Mouse (Mus musculus): ENCODE results near the gene Zbed3. TPM values are rescaled to one million over a fixed set of nuclear protein-coding genes. Genes with fewer than 3 reads are reported as not detected.

Zbed3 gene
- polyA plus RNA-seq, 1 experiment = 24.2 TPM

GRCm38 (mm10) chr13:95325080-95325906 is 1.9 kb downstream of the Zbed3 start:
- H3K4me3 ChIP-seq (ENCODE audit: insufficient read depth, low read depth, low read length) = peak overlapping the region; percentile 97
- peaks cover 9% of the 10 kb centered on the region; the same call in 1 of the 2 replicates for H3K4me1 ChIP-seq (ENCODE audit: control insufficient read depth, insufficient read depth, insufficient read length, low read length)
- H3K27ac ChIP-seq (replicated peaks; ENCODE audit: low read depth, low read length) = peak overlapping the region; percentile 83

- Histone ChIP-seq H3K4me3 (ENCODE audit: insufficient read depth, low read depth, low read length) (peak overlapping the region; percentile 97), H3K27ac (replicated peaks; ENCODE audit: low read depth, low read length) (peak overlapping the region; percentile 83; the same call in 1 of the 2 replicates), H3K4me1 (ENCODE audit: control insufficient read depth, insufficient read depth, insufficient read length, low read length) (peaks cover 9% of the 10 kb centered on the region; the same call in 1 of the 2 replicates)
These were observed 2.6 kb downstream of the Zbed3 start for GRCm38 (mm10) chr13:95325907-95326550.

GRCm38 (mm10) chr13:95326611-95327344 is 3.4 kb downstream of the Zbed3 start:
- Histone ChIP-seq H3K4me1 (ENCODE audit: control insufficient read depth, insufficient read depth, insufficient read length, low read length) (peaks cover 9% of the 10 kb centered on the region; the same call in 1 of the 2 replicates), H3K4me3 (ENCODE audit: insufficient read depth, low read depth, low read length) (peak overlapping the region; percentile 42), H3K27ac (replicated peaks; ENCODE audit: low read depth, low read length) (no peak overlapping the region)

GRCm38 (mm10) chr13:95327345-95327741 is 3.9 kb downstream of the Zbed3 start:
- peak overlapping the region; percentile 42 for H3K4me3 ChIP-seq (ENCODE audit: insufficient read depth, low read depth, low read length)
- H3K4me1 ChIP-seq (ENCODE audit: control insufficient read depth, insufficient read depth, insufficient read length, low read length) = peaks cover 9% of the 10 kb centered on the region; the same call in 1 of the 2 replicates
- no peak overlapping the region for H3K27ac ChIP-seq (replicated peaks; ENCODE audit: low read depth, low read length)

- Histone ChIP-seq H3K4me1 (ENCODE audit: control insufficient read depth, insufficient read depth, insufficient read length, low read length) (peaks cover 9% of the 10 kb centered on the region; the same call in 1 of the 2 replicates), H3K27ac (replicated peaks; ENCODE audit: low read depth, low read length) (no peak overlapping the region), H3K4me3 (ENCODE audit: insufficient read depth, low read depth, low read length) (no peak overlapping the region)
These were observed 5.4 kb downstream of the Zbed3 start for GRCm38 (mm10) chr13:95328767-95329166.

- Histone ChIP-seq H3K4me3 (ENCODE audit: insufficient read depth, low read depth, low read length) (no peak overlapping the region), H3K4me1 (ENCODE audit: control insufficient read depth, insufficient read depth, insufficient read length, low read length) (peaks cover 9% of the 10 kb centered on the region; the same call in 1 of the 2 replicates), H3K27ac (replicated peaks; ENCODE audit: low read depth, low read length) (no peak overlapping the region)
These were observed 7.1 kb downstream of the Zbed3 start for GRCm38 (mm10) chr13:95330507-95330906.

- H3K4me3 ChIP-seq (ENCODE audit: insufficient read depth, low read depth, low read length) = no peak overlapping the region
- no peak overlapping the region for H3K27ac ChIP-seq (replicated peaks; ENCODE audit: low read depth, low read length)
- H3K4me1 ChIP-seq (ENCODE audit: control insufficient read depth, insufficient read depth, insufficient read length, low read length) = peaks cover 2% of the 10 kb centered on the region; the same call in 1 of the 2 replicates
These were observed 8.9 kb downstream of the Zbed3 start for GRCm38 (mm10) chr13:95332086-95332899.

GRCm38 (mm10) chr13:95336122-95336677 is 12.8 kb downstream of the Zbed3 start:
- Histone ChIP-seq H3K4me3 (ENCODE audit: insufficient read depth, low read depth, low read length) (no peak overlapping the region), H3K27ac (replicated peaks; ENCODE audit: low read depth, low read length) (no peak overlapping the region), H3K4me1 (ENCODE audit: control insufficient read depth, insufficient read depth, insufficient read length, low read length) (no peaks in the 10 kb centered on the region)

- H3K27ac ChIP-seq (replicated peaks; ENCODE audit: low read depth, low read length) = no peak overlapping the region
- H3K4me3 ChIP-seq (ENCODE audit: insufficient read depth, low read depth, low read length) = no peak overlapping the region
- H3K4me1 ChIP-seq (ENCODE audit: control insufficient read depth, insufficient read depth, insufficient read length, low read length) = no peaks in the 10 kb centered on the region; the same call in 1 of the 2 replicates
These were observed 20.1 kb downstream of the Zbed3 start for GRCm38 (mm10) chr13:95343470-95343869.

- no peak overlapping the region for H3K27ac ChIP-seq (replicated peaks; ENCODE audit: low read depth, low read length)
These were observed 22.5 kb downstream of the Zbed3 start for GRCm38 (mm10) chr13:95345869-95346268.

GRCm38 (mm10) chr13:95347018-95347696 is 23.7 kb downstream of the Zbed3 start:
- Histone ChIP-seq H3K4me1 (ENCODE audit: control insufficient read depth, insufficient read depth, insufficient read length, low read length) (no peaks in the 10 kb centered on the region; the same call in 1 of the 2 replicates), H3K4me3 (ENCODE audit: insufficient read depth, low read depth, low read length) (no peak overlapping the region), H3K27ac (replicated peaks; ENCODE audit: low read depth, low read length) (no peak overlapping the region)

More at GRCm38 (mm10) chr13:95345869-95346268, 22.5 kb downstream of the Zbed3 start:
- H3K4me3 ChIP-seq (ENCODE audit: insufficient read depth, low read depth, low read length) = no peak overlapping the region
- no peaks in the 10 kb centered on the region; the same call in 1 of the 2 replicates for H3K4me1 ChIP-seq (ENCODE audit: control insufficient read depth, insufficient read depth, insufficient read length, low read length)

GRCm38 (mm10) chr13:95348476-95348875 is 25.1 kb downstream of the Zbed3 start:
- H3K4me3 ChIP-seq (ENCODE audit: insufficient read depth, low read depth, low read length) = no peak overlapping the region
- H3K4me1 ChIP-seq (ENCODE audit: control insufficient read depth, insufficient read depth, insufficient read length, low read length) = no peaks in the 10 kb centered on the region
- no peak overlapping the region for H3K27ac ChIP-seq (replicated peaks; ENCODE audit: low read depth, low read length)

GRCm38 (mm10) chr13:95358223-95358622 is 34.8 kb downstream of the Zbed3 start:
- H3K4me3 ChIP-seq (ENCODE audit: insufficient read depth, low read depth, low read length) = no peak overlapping the region
- no peaks in the 10 kb centered on the region for H3K4me1 ChIP-seq (ENCODE audit: control insufficient read depth, insufficient read depth, insufficient read length, low read length)
- H3K27ac ChIP-seq (replicated peaks; ENCODE audit: low read depth, low read length) = no peak overlapping the region

Measured in brown adipose tissue, adult 24 weeks (tissue).